Mouse (Mus musculus): ENCODE measurements around the gene Fam69b. TPM values are rescaled to one million over a fixed set of nuclear protein-coding genes. Genes with fewer than 3 reads are reported as not detected.
A peak's percentile ranks its signal among the peaks of the same experiment; 100 is the strongest.
"Not testable (repeated sequence)": the region's sequence is repeated elsewhere in the genome, so short reads cannot be mapped to it uniquely, and the experiment has no call there.

Gene Fam69b
- polyA plus RNA-seq, 1 experiment: 13.1 TPM

GRCm38 (mm10) chr2:26661768-26662508 lies 33.7 kb downstream of the Fam69b start:
- Histone ChIP-seq H3K4me3 (replicated peaks; ENCODE audit: extremely low read depth, low read depth, low read length) (no peak overlapping the region), H3K4me1 (ENCODE audit: control insufficient read depth, insufficient read depth, low read length) (peaks cover 2% of the 10 kb centered on the region; the same call in 1 of the 2 replicates)
- DNase-seq: no peak
- TF ChIP-seq CTCF (IDR thresholded peaks at IDR 0.05; ENCODE audit: insufficient read depth, low read length) (no peak), POLR2A (IDR thresholded peaks at IDR 0.05; ENCODE audit: borderline replicate concordance, extremely low read depth, low read depth, low read length) (no peak)
- 41% methylated on average over 29 of the region's 29 CpGs for WGBS

- TF ChIP-seq CTCF (IDR thresholded peaks at IDR 0.05; ENCODE audit: insufficient read depth, low read length): no peak
- TF ChIP-seq POLR2A (IDR thresholded peaks at IDR 0.05; ENCODE audit: borderline replicate concordance, extremely low read depth, low read depth, low read length): no peak
- DNase-seq: no peak
- WGBS: 77% methylated on average over 13 of the region's 13 CpGs
- Histone ChIP-seq H3K4me1 (ENCODE audit: control insufficient read depth, insufficient read depth, low read length) (peaks cover 2% of the 10 kb centered on the region; the same call in 1 of the 2 replicates), H3K4me3 (replicated peaks; ENCODE audit: extremely low read depth, low read depth, low read length) (no peak overlapping the region)
These were observed 34.2 kb downstream of the Fam69b start for GRCm38 (mm10) chr2:26662509-26662882.

- Histone ChIP-seq H3K4me1 (ENCODE audit: control insufficient read depth, insufficient read depth, low read length) (peaks cover 2% of the 10 kb centered on the region; the same call in 1 of the 2 replicates), H3K4me3 (replicated peaks; ENCODE audit: extremely low read depth, low read depth, low read length) (no peak overlapping the region)
- DNase-seq: no peak
- TF ChIP-seq CTCF (IDR thresholded peaks at IDR 0.05; ENCODE audit: insufficient read depth, low read length): no peak
- no peak for TF ChIP-seq POLR2A (IDR thresholded peaks at IDR 0.05; ENCODE audit: borderline replicate concordance, extremely low read depth, low read depth, low read length)
- 64% methylated on average over 10 of the region's 10 CpGs for WGBS
These were observed 34.9 kb downstream of the Fam69b start for GRCm38 (mm10) chr2:26663112-26663511.

GRCm38 (mm10) chr2:26663551-26663950 lies 35.3 kb downstream of the Fam69b start:
- H3K4me3 ChIP-seq (replicated peaks; ENCODE audit: extremely low read depth, low read depth, low read length); H3K4me1 ChIP-seq (ENCODE audit: control insufficient read depth, insufficient read depth, low read length): not testable (repeated sequence)
- WGBS: 76% methylated on average over 1 of the region's 1 CpGs
- TF ChIP-seq CTCF (IDR thresholded peaks at IDR 0.05; ENCODE audit: insufficient read depth, low read length): peak; percentile 49
- DNase-seq: peak; percentile 52

- Histone ChIP-seq H3K4me1 (ENCODE audit: control insufficient read depth, insufficient read depth, low read length) (no peaks in the 10 kb centered on the region), H3K4me3 (replicated peaks; ENCODE audit: extremely low read depth, low read depth, low read length) (no peak overlapping the region)
- DNase-seq: no peak
- TF ChIP-seq POLR2A (IDR thresholded peaks at IDR 0.05; ENCODE audit: borderline replicate concordance, extremely low read depth, low read depth, low read length) (no peak), CTCF (IDR thresholded peaks at IDR 0.05; ENCODE audit: insufficient read depth, low read length) (no peak)
These were observed 40.5 kb downstream of the Fam69b start for GRCm38 (mm10) chr2:26668746-26669145.

GRCm38 (mm10) chr2:26671182-26671581 lies 42.9 kb downstream of the Fam69b start, which contains the start of gene Lcn4:
Gene Lcn4 (minus strand): TSS chr2:26671282.
- TF ChIP-seq POLR2A (IDR thresholded peaks at IDR 0.05; ENCODE audit: borderline replicate concordance, extremely low read depth, low read depth, low read length) (no peak), CTCF (IDR thresholded peaks at IDR 0.05; ENCODE audit: insufficient read depth, low read length) (no peak)
- 82% methylated on average over 3 of the region's 3 CpGs for WGBS
- Histone ChIP-seq H3K4me1 (ENCODE audit: control insufficient read depth, insufficient read depth, low read length) (no peaks in the 10 kb centered on the region), H3K4me3 (replicated peaks; ENCODE audit: extremely low read depth, low read depth, low read length) (no peak within 1 kb of the TSS)
- no peak for DNase-seq

Other genes starting within 250 kb of the Fam69b start
- gene Snapc4, start 247.8 kb upstream of the Fam69b start, polyA plus RNA-seq (2012; rRNA removed): 27.9 and 31.0 TPM in 2 replicates
- 89.2 and 94.4 TPM in 2 replicates for gene Entr1, start 239.1 kb upstream of the Fam69b start, polyA plus RNA-seq (2012; rRNA removed)
- gene Pmpca, start 239.1 kb upstream of the Fam69b start, polyA plus RNA-seq (2012; rRNA removed): 20.0 and 28.1 TPM in 2 replicates
- gene Inpp5e, start 219.3 kb upstream of the Fam69b start, polyA plus RNA-seq (2012; rRNA removed): 26.4 and 27.2 TPM in 2 replicates
- gene Sec16a, start 183.2 kb upstream of the Fam69b start, polyA plus RNA-seq (2012; rRNA removed): 69.0 and 72.8 TPM in 2 replicates
- gene Notch1, start 111.8 kb upstream of the Fam69b start, polyA plus RNA-seq (2012; rRNA removed): 108 and 124 TPM in 2 replicates
- 1,942 and 2,032 TPM in 2 replicates for gene Egfl7, start 48.4 kb upstream of the Fam69b start, polyA plus RNA-seq (2012; rRNA removed)
- not detected in 2 replicates for gene Gm20532, start 41.8 kb upstream of the Fam69b start, polyA plus RNA-seq (2012; rRNA removed)
- 106 and 134 TPM in 2 replicates for gene Agpat2, start 24.0 kb upstream of the Fam69b start, polyA plus RNA-seq (2012; rRNA removed)
- gene Lcn4, start 42.8 kb downstream of the Fam69b start, polyA plus RNA-seq (2012; rRNA removed): 0.16 TPM in 1 of 2 replicates, not detected in the other
- 1.0 TPM in 1 of 2 replicates, not detected in the other for gene Abo, start 236.5 kb downstream of the Fam69b start, polyA plus RNA-seq (2012; rRNA removed)

Data from lung, adult 2 months (tissue).